Mouse (Mus musculus) kidney, embryonic 14.5 days (tissue): ENCODE data around the gene Ifnk. TPM values are rescaled to one million over a fixed set of nuclear protein-coding genes. Genes with fewer than 3 reads are reported as not detected.

Source experiments
- ATAC-seq: fragments of 200-750 bp; cut with Nextera tagmentation; 2 replicates; pipeline ENCODE4 v1.8.0; 2017; ENCODE audit warnings: moderate number of reproducible peaks, mild to moderate bottlenecking, moderate TSS enrichment, moderate library complexity; ENCODE audit not compliant: low FRiP score, low TSS enrichment
- H3K27ac ChIP-seq: fragments of 300-500 bp; sonication (generic); 2 replicates; pipeline ENCODE4 v1.5.1; 2014; ENCODE audit warnings: low read depth, mild to moderate bottlenecking, low read length, moderate library complexity, mixed read lengths
- H3K27me3 ChIP-seq: fragments of 300-500 bp; sonication (generic); 2 replicates; pipeline ENCODE4 v1.6.1; 2014; ENCODE audit warnings: mild to moderate bottlenecking, low read length; ENCODE audit not compliant: control insufficient read depth, insufficient read depth
- H3K36me3 ChIP-seq: fragments of 300-500 bp; sonication (generic); 2 replicates; pipeline ENCODE4 v1.6.1; 2014; ENCODE audit warnings: low read length, mixed read lengths; ENCODE audit not compliant: control insufficient read depth, insufficient read depth
- H3K4me1 ChIP-seq: fragments of 300-500 bp; sonication (generic); 2 replicates; pipeline ENCODE4 v1.6.1; 2014; ENCODE audit warnings: low read length, mixed read lengths; ENCODE audit not compliant: control insufficient read depth, insufficient read depth
- H3K4me2 ChIP-seq: fragments of 300-500 bp; sonication (generic); replicated peaks from 2 replicates; pipeline ENCODE4 v1.6.1; 2014; ENCODE audit warnings: low read depth, mild to moderate bottlenecking, low read length
- H3K4me3 ChIP-seq: fragments of 300-500 bp; sonication (generic); 2 replicates; pipeline ENCODE4 v1.5.1; 2014; ENCODE audit warnings: mild to moderate bottlenecking, low read length
- H3K9ac ChIP-seq: fragments of 300-500 bp; sonication (generic); 2 replicates; pipeline ENCODE4 v1.6.1; 2014; ENCODE audit warnings: low read depth, mild to moderate bottlenecking, low read length, moderate library complexity
- H3K9me3 ChIP-seq: fragments of 300-500 bp; sonication (generic); 2 replicates; pipeline ENCODE4 v1.6.1; 2016; ENCODE audit warnings: low read length; ENCODE audit not compliant: control insufficient read depth
- WGBS: fragments of 180-500 bp; shearing (Covaris S2); extraction: QIAGEN DNeasy Blood & Tissue Kit; methylation state at CpG from one replicate; pipeline ENCODE4 v1.1.7; 2014; 5-methylcytosine and 5-hydroxymethylcytosine counted together
- polyA plus RNA-seq: library from polyadenylated mRNA; unstranded; fragments of >200 nt; fragmentation: Nextera tagmentation; extraction: Ambion mirVana; gene quantifications from 2 replicates; pipeline ENCODE4 v1.2.1, GENCODE M21; 2014

Ifnk gene
- polyA plus RNA-seq, 1 experiment from 2014 or later = 0.55 TPM

DNA sequence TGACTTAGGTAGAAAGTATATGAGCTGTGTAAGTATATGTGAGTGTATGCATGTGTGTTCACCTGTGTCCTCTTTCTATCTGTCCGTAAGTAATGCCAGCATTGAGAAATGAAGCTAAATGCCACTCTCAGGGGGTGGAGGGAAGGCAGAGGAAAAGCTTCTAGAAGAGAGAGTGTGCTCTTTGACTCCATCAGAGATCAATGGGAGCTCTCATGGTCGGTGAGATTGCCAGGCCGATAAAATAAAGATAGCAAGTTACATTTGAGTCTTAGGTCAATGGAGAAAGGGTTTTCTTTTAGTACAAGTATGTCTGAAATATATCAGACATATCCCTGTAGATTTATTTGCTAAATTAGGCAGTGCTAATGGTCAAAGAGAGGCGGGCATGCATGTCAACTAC is 3.5 kb upstream of the Ifnk start:
- WGBS = 89% methylated on average over 4 of the region's 4 CpGs
- H3K9ac ChIP-seq = no peak overlapping the region
- H3K4me1 ChIP-seq = no peaks in the 10 kb centered on the region
- no peak overlapping the region for H3K4me2 ChIP-seq
- no peak for ATAC-seq
- no peak overlapping the region for H3K27ac ChIP-seq
- H3K4me3 ChIP-seq = no peak overlapping the region
- no peaks in the 10 kb centered on the region for H3K9me3 ChIP-seq
- no peaks in the 10 kb centered on the region for H3K36me3 ChIP-seq
- H3K27me3 ChIP-seq = no peaks in the 10 kb centered on the region

DNA sequence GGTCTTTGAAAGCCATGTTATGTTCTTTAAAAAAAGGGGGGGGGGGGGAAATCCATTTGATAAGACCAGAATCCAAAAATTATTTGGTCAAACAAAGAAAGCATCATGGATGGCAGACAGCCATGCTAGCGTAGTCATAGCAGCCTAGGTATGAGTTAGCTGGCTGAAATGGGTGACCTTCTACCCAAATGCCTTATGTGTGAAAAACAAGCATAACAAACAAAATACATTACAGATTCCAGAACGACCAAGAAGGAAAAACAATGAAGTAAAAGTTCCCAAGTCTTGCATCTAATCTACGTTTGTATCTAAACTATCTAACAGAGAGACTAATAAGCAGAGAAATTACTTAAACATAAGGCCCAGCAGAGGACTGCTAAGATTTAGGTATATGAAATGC is 1.1 kb upstream of the Ifnk start:
- Histone ChIP-seq H3K9ac (no peak overlapping the region), H3K27me3 (no peaks in the 10 kb centered on the region), H3K27ac (no peak overlapping the region), H3K4me1 (peaks cover 3% of the 10 kb centered on the region; the same call in 1 of the 2 replicates), H3K4me3 (no peak overlapping the region), H3K4me2 (no peak overlapping the region), H3K36me3 (no peaks in the 10 kb centered on the region), H3K9me3 (no peaks in the 10 kb centered on the region)
- ATAC-seq = no peak
- WGBS = 80% methylated on average over 3 of the region's 3 CpGs

DNA sequence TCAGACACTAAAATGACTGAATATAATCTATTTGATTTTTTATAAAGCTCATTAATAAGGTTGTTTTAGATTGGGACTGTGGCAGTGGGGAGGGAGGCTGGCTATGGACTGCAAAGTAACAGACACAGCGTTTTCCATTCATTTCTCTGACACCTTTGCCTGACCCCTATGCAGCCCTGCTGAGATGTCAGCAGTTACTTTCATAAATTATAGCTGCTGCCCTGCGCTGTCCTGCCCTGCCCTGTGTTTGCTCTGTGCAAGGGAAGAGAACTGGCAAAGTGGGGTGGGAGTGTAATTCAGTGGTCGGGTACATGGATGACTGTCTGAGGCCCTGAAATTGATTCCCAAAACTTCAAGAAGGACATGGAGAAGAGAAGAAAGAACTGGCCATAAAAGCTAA is 2.2 kb downstream of the Ifnk start:
- ATAC-seq = no peak
- H3K4me2 ChIP-seq = no peak overlapping the region
- no peaks in the 10 kb centered on the region for H3K36me3 ChIP-seq
- no peak overlapping the region for H3K4me3 ChIP-seq
- H3K4me1 ChIP-seq = peaks cover 3% of the 10 kb centered on the region; the same call in 1 of the 2 replicates
- H3K27me3 ChIP-seq = no peaks in the 10 kb centered on the region
- H3K9ac ChIP-seq = no peak overlapping the region
- WGBS = 19% methylated on average over 3 of the region's 3 CpGs
- H3K9me3 ChIP-seq = no peaks in the 10 kb centered on the region
- H3K27ac ChIP-seq = no peak overlapping the region

DNA sequence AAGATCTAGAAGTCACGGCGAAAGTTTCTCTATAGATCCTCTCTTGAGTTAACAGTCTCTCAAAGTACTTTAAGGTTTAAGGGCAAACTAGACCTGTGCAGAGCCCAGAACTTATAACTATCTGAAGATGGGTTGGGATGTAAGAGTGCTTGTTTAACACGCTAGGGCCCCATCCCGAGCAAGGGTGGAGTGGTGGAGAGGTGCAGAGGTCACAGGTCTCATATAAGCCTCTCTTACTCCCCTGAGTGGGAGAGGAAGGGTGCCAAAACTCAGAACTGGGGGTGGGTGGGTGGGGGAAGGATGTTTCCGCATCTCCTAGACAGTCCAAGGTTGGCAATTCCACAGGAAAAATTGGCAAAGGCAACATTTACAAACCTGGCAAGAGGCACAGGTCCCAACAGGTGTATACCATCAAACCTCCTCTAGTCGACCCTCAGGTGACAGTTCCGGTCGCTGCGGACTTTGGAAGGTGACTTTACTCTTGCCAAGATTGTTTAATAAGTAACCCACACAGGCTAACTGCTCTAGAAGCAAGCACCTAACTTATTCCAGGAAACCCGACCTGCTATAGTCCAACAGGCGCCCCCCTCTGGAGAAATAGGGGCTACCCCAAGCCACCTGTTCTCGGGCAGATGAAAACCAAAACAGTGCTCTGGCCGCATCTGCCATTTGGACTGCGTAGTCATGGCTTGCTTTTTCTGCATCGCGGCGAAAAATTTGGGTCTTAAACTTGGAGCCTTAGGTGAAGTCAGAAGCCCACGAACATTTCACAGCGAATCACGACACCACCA is 3.5 kb downstream of the Ifnk start:
- H3K9ac ChIP-seq = peak overlapping the region; percentile 77; the same call in 1 of the 2 replicates
- H3K4me1 ChIP-seq = peaks cover 3% of the 10 kb centered on the region; the same call in 1 of the 2 replicates
- peak overlapping the region; percentile 85 for H3K4me2 ChIP-seq
- peak; percentile 41 for ATAC-seq
- peak overlapping the region; percentile 69 for H3K4me3 ChIP-seq
- H3K27me3 ChIP-seq = no peaks in the 10 kb centered on the region
- no peaks in the 10 kb centered on the region for H3K36me3 ChIP-seq
- H3K9me3 ChIP-seq = no peaks in the 10 kb centered on the region
- peak overlapping the region; percentile 74 for H3K27ac ChIP-seq
- 16% methylated on average over 20 of the region's 20 CpGs for WGBS

DNA sequence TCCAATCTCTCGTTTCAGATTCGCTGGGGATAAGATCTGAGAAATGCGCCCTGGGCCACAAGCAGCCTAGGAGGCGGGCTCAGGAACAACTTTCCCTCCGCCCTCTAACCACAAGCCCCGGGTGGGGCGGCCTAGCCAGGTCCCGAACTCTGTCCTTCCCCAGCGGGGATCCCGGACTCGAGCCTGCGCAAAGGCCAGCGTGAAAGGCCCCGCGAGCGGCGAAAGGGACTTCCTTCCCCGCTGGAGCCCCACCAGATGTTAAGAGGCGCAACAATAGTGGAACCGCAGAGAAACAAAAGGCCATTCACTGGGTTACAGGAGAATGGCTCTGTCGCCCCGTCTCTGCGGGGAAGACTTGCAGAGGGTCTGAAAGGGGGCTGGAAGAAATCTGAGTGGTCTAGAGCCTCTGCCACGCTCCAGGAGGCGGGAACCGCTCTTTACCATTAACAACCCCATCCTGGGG is 4.3 kb downstream of the Ifnk start:
- H3K27ac ChIP-seq = peak overlapping the region; percentile 74; the same call in 1 of the 2 replicates
- 1% methylated on average over 26 of the region's 26 CpGs for WGBS
- peak overlapping the region; percentile 77 for H3K9ac ChIP-seq
- H3K36me3 ChIP-seq = no peaks in the 10 kb centered on the region
- H3K9me3 ChIP-seq = no peaks in the 10 kb centered on the region
- peak; percentile 73 for ATAC-seq
- peak overlapping the region; percentile 85 for H3K4me2 ChIP-seq
- no peaks in the 10 kb centered on the region for H3K27me3 ChIP-seq
- H3K4me1 ChIP-seq = peaks cover 3% of the 10 kb centered on the region; the same call in 1 of the 2 replicates
- H3K4me3 ChIP-seq = peak overlapping the region; percentile 69

DNA sequence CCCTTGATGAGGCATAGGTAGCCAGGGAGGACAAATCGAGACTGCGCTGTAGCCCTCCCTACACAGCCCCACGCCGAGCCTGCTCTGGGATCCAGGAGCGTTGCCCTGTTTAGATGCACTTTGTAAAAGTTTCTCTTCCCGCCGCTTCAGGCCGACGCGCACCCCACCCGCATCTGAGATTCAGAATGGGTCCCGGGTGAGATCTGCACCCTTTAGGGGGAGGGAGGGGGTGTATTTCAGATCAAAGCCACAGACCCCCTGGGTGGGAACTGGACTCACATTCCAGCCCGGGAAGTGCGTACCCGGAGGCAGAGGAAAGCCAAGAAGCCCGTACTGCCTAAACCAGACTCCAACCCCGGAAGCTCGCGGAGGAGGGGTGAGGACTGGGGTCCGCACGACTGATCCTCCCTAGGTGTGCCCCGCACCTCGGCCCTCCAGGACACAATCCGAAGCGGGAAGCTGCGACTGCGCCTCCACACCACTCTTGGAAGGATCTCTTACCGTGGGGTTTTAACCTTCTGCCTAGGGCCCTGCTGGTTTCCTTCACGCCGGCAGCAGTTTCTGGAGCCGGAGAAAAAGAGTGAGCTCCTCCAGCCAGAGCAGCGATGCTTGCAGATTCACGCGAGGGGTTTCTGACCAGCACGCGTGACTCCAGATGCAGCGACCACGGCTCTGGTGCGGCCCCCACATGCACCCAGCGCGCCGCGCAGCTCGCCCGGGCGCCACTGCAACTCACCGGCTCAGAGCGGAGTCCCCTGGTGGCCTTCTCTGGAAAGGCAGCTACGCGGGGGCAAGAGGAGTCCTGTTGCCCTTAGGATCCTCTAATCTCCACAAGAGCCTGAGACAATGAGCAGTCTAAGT is 5.1 kb downstream of the Ifnk start, which contains the start of gene Mob3b:
Gene Mob3b, minus strand, starts transcription at position 734 of the 861 bp plus-strand sequence.
- H3K36me3 ChIP-seq = no peaks in the 10 kb centered on the region
- peaks cover 3% of the 10 kb centered on the region; the same call in 1 of the 2 replicates for H3K4me1 ChIP-seq
- H3K4me2 ChIP-seq = peak within 1 kb of the TSS; percentile 85
- ATAC-seq = peak; percentile 74
- no peaks in the 10 kb centered on the region for H3K27me3 ChIP-seq
- H3K9ac ChIP-seq = peak within 1 kb of the TSS; percentile 77
- under 1% methylated on average over 50 of the region's 50 CpGs for WGBS
- peak within 1 kb of the TSS; percentile 69 for H3K4me3 ChIP-seq
- H3K9me3 ChIP-seq = no peaks in the 10 kb centered on the region
- H3K27ac ChIP-seq = peak within 1 kb of the TSS; percentile 74

DNA sequence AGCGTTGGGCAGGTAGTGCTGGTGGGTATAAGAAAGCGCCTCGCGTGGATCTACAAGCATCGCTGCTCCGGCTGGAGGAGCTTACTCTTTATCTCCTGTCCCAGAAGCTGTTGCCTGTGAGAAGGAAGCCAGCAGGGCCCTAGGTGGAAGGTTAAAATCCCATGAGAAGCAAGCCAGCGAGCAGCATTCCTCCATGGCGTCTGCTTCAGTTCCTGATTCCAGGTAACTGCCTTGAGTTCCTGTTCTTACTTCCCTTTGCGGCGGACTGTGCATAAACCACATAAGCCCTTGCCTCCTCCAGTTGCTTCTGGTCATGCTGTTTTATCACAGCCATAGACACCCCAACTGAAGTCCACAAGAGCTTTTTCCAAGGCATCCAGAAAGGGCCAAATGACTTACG is 6.0 kb downstream of the Ifnk start:
- no peak overlapping the region for H3K4me3 ChIP-seq
- no peak overlapping the region for H3K4me2 ChIP-seq
- WGBS = 58% methylated on average over 11 of the region's 11 CpGs
- no peaks in the 10 kb centered on the region for H3K9me3 ChIP-seq
- ATAC-seq = no peak
- no peak overlapping the region for H3K27ac ChIP-seq
- H3K27me3 ChIP-seq = no peaks in the 10 kb centered on the region
- H3K36me3 ChIP-seq = no peaks in the 10 kb centered on the region
- H3K4me1 ChIP-seq = peaks cover 3% of the 10 kb centered on the region; the same call in 1 of the 2 replicates
- no peak overlapping the region for H3K9ac ChIP-seq

DNA sequence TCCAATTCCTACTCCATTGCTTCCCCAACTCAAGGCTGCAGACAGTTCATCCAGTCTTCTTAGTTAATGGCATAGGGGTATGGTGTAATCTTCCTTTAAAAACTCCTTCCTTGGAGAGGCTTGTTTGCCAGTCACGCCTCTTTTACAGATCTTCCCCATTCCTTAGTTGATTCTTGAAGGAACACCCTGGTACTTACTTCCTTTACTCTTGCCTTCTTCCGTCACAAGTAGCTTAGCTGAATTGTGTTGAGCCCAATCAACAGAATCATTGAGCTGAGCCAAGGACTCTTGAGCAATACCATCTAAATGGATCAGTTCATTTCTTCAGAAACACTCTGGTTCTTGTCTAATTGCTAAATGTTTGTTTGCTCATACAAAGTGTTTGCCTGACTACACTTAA is 13.4 kb downstream of the Ifnk start:
- WGBS = 83% methylated on average over 2 of the region's 2 CpGs
- H3K4me1 ChIP-seq = no peaks in the 10 kb centered on the region
- no peak overlapping the region for H3K4me2 ChIP-seq
- H3K27me3 ChIP-seq = no peaks in the 10 kb centered on the region
- ATAC-seq = no peak
- H3K4me3 ChIP-seq = no peak overlapping the region
- no peaks in the 10 kb centered on the region for H3K36me3 ChIP-seq
- no peaks in the 10 kb centered on the region; the same call in 1 of the 2 replicates for H3K9me3 ChIP-seq
- H3K27ac ChIP-seq = no peak overlapping the region
- no peak overlapping the region for H3K9ac ChIP-seq
